Mouse (Mus musculus) lung, adult 2 months (tissue): ENCODE measurements at regions not wholly inside any gene's neighbourhood (a gene's known extent, or its start where the extent isn't known, plus 50 kb on each side); places are given as distances from the start of the nearest gene placed in this dataset.

Experiments used
- DNase-seq: peaks from one replicate; pipeline ENCODE4 v3.0.0; 2022
- H3K4me1 ChIP-seq: fragments of 200-500 bp; 2 replicates; pipeline ENCODE4 v1.6.1; 2011; ENCODE audit warnings: low read length; ENCODE audit not compliant: control insufficient read depth, insufficient read depth
- H3K4me3 ChIP-seq: fragments of 200-500 bp; replicated peaks from 2 replicates; pipeline ENCODE3; 2011; ENCODE audit warnings: low read depth, mild to moderate bottlenecking, control low read depth, low read length; ENCODE audit errors: extremely low read depth
- CTCF ChIP-seq: fragments of 200-500 bp; IDR thresholded peaks from 2 replicates; pipeline ENCODE4 v1.5.1; 2011; ENCODE audit warnings: mild to moderate bottlenecking, low read length, control low read depth; ENCODE audit not compliant: insufficient read depth
- POLR2A ChIP-seq: fragments of 200-500 bp; IDR thresholded peaks from 2 replicates; pipeline ENCODE4 v1.6.1; 2011; ENCODE audit warnings: low read depth, mild to moderate bottlenecking, control low read depth, low read length, borderline replicate concordance; ENCODE audit errors: extremely low read depth
- WGBS: fragments of 180-500 bp; shearing (Covaris S2); methylation state at CpG from one replicate; pipeline ENCODE4 v1.1.7; 2018; 5-methylcytosine and 5-hydroxymethylcytosine counted together

- no peak for TF ChIP-seq POLR2A
- TF ChIP-seq CTCF, result no peak
- 59% methylated on average over 14 of the region's 14 CpGs for WGBS
- no peak for DNase-seq
Observed at GRCm38 (mm10) chr14:76780572-76781523, 224.2 kb upstream of the Serp2 start.

GRCm38 (mm10) chr14:76778541-76779399, 222.1 kb upstream of the Serp2 start:
- DNase-seq, result no peak
- Histone ChIP-seq H3K4me3 (no peak overlapping the region), H3K4me1 (peaks cover 2% of the 10 kb centered on the region; the same call in 1 of the 2 replicates)
- WGBS, result 45% methylated on average over 9 of the region's 9 CpGs
- TF ChIP-seq CTCF (no peak), POLR2A (no peak)

More at GRCm38 (mm10) chr14:76780572-76781523, 224.2 kb upstream of the Serp2 start:
- peaks cover 2% of the 10 kb centered on the region; the same call in 1 of the 2 replicates for H3K4me1 ChIP-seq
- no peak overlapping the region for H3K4me3 ChIP-seq

DNA sequence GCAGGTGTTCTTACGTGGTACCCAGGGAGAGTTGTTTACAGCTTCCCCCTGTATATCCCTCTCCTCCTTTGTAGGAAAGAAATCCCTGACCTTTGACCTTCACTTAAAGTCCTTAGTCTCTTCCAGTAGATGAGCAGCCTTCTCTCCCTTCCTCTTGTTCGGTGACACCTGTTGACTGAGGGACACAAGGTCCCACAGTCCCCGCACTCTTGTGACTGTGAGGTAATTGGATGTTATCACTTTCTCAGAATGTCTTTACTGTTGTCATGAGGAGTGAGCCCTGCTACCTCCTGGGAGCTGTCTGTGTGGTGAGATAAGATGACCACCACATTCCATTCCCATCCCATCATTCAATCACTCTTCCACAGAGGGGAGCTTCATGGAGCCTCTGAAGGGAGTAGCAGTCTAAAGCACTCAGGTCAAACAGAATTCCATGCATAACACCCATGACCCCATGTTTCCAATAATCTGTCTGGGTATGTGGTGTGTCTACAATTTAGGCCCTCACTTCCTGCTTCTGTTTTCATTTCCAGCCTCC, 218.8 kb upstream of the Serp2 start:
- no peak overlapping the region for H3K4me3 ChIP-seq
- H3K4me1 ChIP-seq, result no peaks in the 10 kb centered on the region
- DNase-seq, result no peak
- TF ChIP-seq CTCF, result no peak
- no peak for TF ChIP-seq POLR2A
- 65% methylated on average over 3 of the region's 3 CpGs for WGBS

- no peak for TF ChIP-seq POLR2A
- no peak for TF ChIP-seq CTCF
- H3K4me1 ChIP-seq, result no peaks in the 10 kb centered on the region
- DNase-seq, result no peak
- 79% methylated on average over 11 of the region's 11 CpGs for WGBS
- no peak overlapping the region for H3K4me3 ChIP-seq
Observed at GRCm38 (mm10) chr14:76772781-76773438, 216.2 kb upstream of the Serp2 start.

DNA sequence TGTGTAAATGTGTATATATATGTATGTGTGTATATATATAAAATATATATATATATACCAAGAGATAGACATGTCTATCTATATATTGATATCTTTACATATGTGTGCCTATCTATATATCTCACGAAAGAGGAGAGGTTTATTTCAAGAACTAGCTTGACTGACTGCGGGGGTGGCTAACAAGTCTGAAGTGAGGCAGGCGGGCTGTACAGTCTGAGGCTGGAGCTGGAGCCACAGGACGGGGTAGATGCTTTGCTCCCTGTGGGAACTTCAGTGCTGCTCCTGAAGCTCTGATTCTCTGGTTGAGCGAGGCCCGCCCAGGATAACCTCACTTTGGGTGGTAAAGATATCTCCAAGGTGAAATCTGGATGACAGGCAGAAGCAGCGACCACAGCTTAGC, 213.4 kb upstream of the Serp2 start:
- Histone ChIP-seq H3K4me1 (no peaks in the 10 kb centered on the region), H3K4me3 (no peak overlapping the region)
- DNase-seq, result no peak
- TF ChIP-seq POLR2A (no peak), CTCF (no peak)
- 91% methylated on average over 7 of the region's 7 CpGs for WGBS

DNA sequence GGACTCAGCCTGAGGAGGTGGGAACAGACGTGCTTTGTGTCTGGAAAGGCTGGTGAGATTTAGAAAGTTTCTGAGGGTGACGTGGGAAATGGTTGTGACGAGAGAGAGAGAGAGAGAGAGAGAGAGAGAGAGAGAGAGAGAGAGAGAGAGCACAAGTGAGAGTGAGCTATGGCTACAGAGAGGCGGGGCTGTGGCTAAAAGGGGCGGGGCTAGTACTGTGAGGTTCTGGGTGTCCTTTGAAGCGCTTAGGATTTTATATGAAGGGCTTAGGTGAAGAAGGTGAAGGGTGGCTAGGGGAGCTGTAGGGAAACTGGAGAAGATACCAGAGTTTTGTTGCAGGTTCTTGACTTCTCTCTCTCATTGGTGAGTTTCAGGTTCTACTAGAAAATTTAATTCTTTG, 210.6 kb upstream of the Serp2 start:
- Histone ChIP-seq H3K4me1 (peaks cover 6% of the 10 kb centered on the region), H3K4me3 (no peak overlapping the region)
- WGBS, result 78% methylated on average over 6 of the region's 6 CpGs
- TF ChIP-seq CTCF, result no peak
- no peak for TF ChIP-seq POLR2A
- DNase-seq, result no peak

DNA sequence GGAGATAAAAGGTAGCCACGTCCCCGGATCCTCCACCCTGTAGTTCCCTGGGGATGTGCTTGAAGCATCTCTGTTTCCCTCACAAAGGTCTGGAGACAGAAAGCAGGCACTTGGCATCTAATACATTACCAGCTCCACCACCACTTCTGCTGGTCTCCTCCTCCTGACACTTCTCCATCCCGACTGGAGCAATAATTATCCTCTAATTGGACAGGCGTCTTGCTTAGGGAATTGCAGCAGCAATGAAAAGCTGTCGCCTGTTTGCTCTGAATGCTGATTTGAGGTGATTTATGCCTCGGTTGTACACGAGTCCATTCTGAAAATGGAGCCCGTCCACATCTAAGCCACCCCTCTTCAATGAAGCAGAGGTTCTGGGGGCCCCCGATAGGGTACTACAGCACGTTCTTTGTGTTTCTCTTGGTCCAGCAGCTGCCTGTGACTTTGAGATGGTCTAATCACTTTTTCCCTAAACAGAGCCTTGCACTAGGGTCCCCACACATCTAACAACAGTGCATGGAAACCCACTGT, 209.6 kb upstream of the Serp2 start:
- Histone ChIP-seq H3K4me1 (peaks cover 6% of the 10 kb centered on the region), H3K4me3 (no peak overlapping the region)
- 88% methylated on average over 10 of the region's 10 CpGs for WGBS
- TF ChIP-seq CTCF (no peak), POLR2A (no peak)
- DNase-seq, result no peak

GRCm38 (mm10) chr14:76765094-76765504, 208.4 kb upstream of the Serp2 start:
- Histone ChIP-seq H3K4me1 (peaks cover 6% of the 10 kb centered on the region), H3K4me3 (no peak overlapping the region)
- TF ChIP-seq POLR2A, result no peak
- no peak for TF ChIP-seq CTCF
- no peak for DNase-seq
- WGBS, result 71% methylated on average over 6 of the region's 6 CpGs
